Mouse (Mus musculus) telencephalon, adult 2 months (tissue): ENCODE data around the gene Nat8f3.
"Not testable (repeated sequence)": the region's sequence is repeated elsewhere in the genome, so short reads cannot be mapped to it uniquely, and the experiment has no call there.

ENCODE experiments used
- DNase-seq: peaks from one replicate; pipeline ENCODE4 v3.0.0-alpha.2; 2011; ENCODE audit warnings: low read depth, low spot score

The Nat8f3 gene

GRCm38 (mm10) chr6:85765532-85765931, at the start of gene Nat8f3:
TSS of gene Nat8f3 (minus strand) at chr6:85765754.
- DNase-seq: not testable (repeated sequence)

GRCm38 (mm10) chr6:85813339-85813738, 47.8 kb upstream of the Nat8f3 start:
- DNase-seq: no peak

GRCm38 (mm10) chr6:85810942-85811537, 45.5 kb upstream of the Nat8f3 start:
- DNase-seq: not testable (repeated sequence)

- not testable (repeated sequence) for DNase-seq
Measured at GRCm38 (mm10) chr6:85810514-85810913, 45.0 kb upstream of the Nat8f3 start.

- DNase-seq: not testable (repeated sequence)
Measured at GRCm38 (mm10) chr6:85809784-85810183, 44.2 kb upstream of the Nat8f3 start.

GRCm38 (mm10) chr6:85803180-85803579, 37.6 kb upstream of the Nat8f3 start:
- not testable (repeated sequence) for DNase-seq

- DNase-seq: not testable (repeated sequence)
Measured at GRCm38 (mm10) chr6:85763127-85764070, 2.2 kb downstream of the Nat8f3 start.

GRCm38 (mm10) chr6:85762678-85763077, 2.9 kb downstream of the Nat8f3 start:
- DNase-seq: not testable (repeated sequence)

GRCm38 (mm10) chr6:85755705-85756249, 9.8 kb downstream of the Nat8f3 start:
- DNase-seq: not testable (repeated sequence)

GRCm38 (mm10) chr6:85713105-85713504, 52.4 kb downstream of the Nat8f3 start, which contains the start of gene Nat8f7:
TSS of gene Nat8f7 (minus strand) at chr6:85713205.
- DNase-seq: not testable (repeated sequence)

GRCm38 (mm10) chr6:85709607-85710006, 55.9 kb downstream of the Nat8f3 start:
- not testable (repeated sequence) for DNase-seq

GRCm38 (mm10) chr6:85709206-85709605, 56.3 kb downstream of the Nat8f3 start:
- not testable (repeated sequence) for DNase-seq

GRCm38 (mm10) chr6:85701943-85702342, 63.6 kb downstream of the Nat8f3 start:
- not testable (repeated sequence) for DNase-seq
